Mouse (Mus musculus): Measurements from ENCODE around the gene Pla2g4b. TPM values are rescaled to one million over a fixed set of nuclear protein-coding genes. Genes with fewer than 3 reads are reported as not detected.

Gene Pla2g4b
- polyA plus RNA-seq, 1 experiment from 2014 or later = 1.9 TPM

DNA sequence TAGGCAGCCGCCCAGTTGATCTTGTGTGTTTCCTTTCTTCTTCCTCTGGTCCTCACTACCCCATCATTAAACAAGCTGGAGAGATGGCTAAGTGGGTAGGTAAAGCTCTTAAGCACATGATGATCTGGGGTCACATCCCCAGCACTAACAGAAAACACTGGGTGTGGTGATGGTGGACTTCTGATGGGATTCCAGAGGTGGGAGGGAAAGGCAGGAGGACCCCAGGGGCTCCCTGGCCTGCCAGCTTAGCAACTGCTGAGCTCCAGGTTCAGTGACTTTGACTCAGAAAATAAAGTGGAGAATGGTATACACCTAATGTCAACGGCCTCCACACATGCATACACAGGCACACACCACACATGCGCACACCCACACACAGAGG is 5.3 kb upstream of the Pla2g4b start:
- Histone ChIP-seq H3K27ac (replicated peaks; ENCODE audit: low read depth, low read length) (peak overlapping the region; percentile 1; the same call in 1 of the 2 replicates), H3K4me2 (ENCODE audit: low read depth, severe bottlenecking) (peak overlapping the region; percentile 75), H3K27me3 (ENCODE audit: control insufficient read depth, insufficient read depth, low read length) (no peaks in the 10 kb centered on the region), H3K9me3 (ENCODE audit: control insufficient read depth, low read length) (no peaks in the 10 kb centered on the region), H3K4me1 (ENCODE audit: control insufficient read depth, insufficient read depth, low read length) (no peaks in the 10 kb centered on the region), H3K36me3 (ENCODE audit: control insufficient read depth, insufficient read depth, low read length) (peaks cover 9% of the 10 kb centered on the region; the same call in 1 of the 2 replicates), H3K4me3 (ENCODE audit: low read depth, low read length) (peak overlapping the region; percentile 47), H3K9ac (ENCODE audit: low read length) (peak overlapping the region; percentile 64)
- 49% methylated on average over 3 of the region's 3 CpGs for WGBS
- DNase-seq (ENCODE audit: low spot score) (peak; percentile 32), ATAC-seq (ENCODE audit: insufficient number of reproducible peaks, low FRiP score, low TSS enrichment, low read depth) (no peak)

DNA sequence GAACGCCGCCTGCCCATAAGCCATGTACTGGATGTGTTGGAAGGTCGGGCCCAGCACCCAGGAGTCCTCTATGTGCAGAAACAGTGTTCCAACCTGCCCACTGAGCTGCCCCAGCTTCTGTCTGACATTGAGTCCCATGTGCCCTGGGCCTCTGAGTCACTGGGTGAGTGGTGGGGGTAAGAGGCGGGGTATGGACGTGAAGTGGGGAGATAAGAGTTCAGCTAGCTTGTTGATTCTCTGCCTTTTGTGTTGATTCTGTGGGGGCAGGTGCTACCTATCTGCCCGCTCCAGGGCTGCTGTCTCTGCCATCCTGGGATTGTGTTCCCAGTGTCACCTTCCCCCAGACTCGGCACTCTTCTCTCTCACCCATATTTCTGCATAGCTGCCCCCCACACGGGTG is 2.8 kb upstream of the Pla2g4b start:
- Histone ChIP-seq H3K4me1 (ENCODE audit: control insufficient read depth, insufficient read depth, low read length) (no peaks in the 10 kb centered on the region), H3K36me3 (ENCODE audit: control insufficient read depth, insufficient read depth, low read length) (peaks cover 9% of the 10 kb centered on the region; the same call in 1 of the 2 replicates), H3K4me3 (ENCODE audit: low read depth, low read length) (no peak overlapping the region), H3K9ac (ENCODE audit: low read length) (no peak overlapping the region), H3K27me3 (ENCODE audit: control insufficient read depth, insufficient read depth, low read length) (no peaks in the 10 kb centered on the region), H3K9me3 (ENCODE audit: control insufficient read depth, low read length) (no peaks in the 10 kb centered on the region), H3K27ac (replicated peaks; ENCODE audit: low read depth, low read length) (no peak overlapping the region), H3K4me2 (ENCODE audit: low read depth, severe bottlenecking) (no peak overlapping the region)
- no peak for ATAC-seq (ENCODE audit: insufficient number of reproducible peaks, low FRiP score, low TSS enrichment, low read depth)
- no peak for DNase-seq (ENCODE audit: low spot score)
- WGBS = 95% methylated on average over 8 of the region's 8 CpGs

DNA sequence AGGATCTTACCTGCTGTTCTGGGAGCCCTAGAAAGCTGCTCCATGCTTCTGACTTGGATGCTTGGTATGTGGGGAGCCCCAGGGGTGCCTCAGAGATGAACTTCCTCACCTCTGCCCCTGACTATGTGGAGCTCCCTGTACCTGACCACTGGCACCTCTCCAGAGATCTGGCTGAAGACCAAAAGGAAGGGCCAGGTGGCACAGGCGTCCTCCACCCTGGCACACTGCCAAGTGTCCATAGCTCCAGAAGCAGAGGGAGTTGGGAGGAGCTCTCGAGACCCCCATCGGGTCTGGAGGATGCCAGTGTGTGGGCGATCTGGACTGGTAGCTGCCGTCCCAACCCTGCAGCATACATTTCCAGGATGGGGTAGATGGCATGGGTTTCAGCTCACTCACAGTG is 509 bp downstream of the Pla2g4b start:
- H3K27me3 ChIP-seq (ENCODE audit: control insufficient read depth, insufficient read depth, low read length) = no peaks in the 10 kb centered on the region
- no peak for ATAC-seq (ENCODE audit: insufficient number of reproducible peaks, low FRiP score, low TSS enrichment, low read depth)
- DNase-seq (ENCODE audit: low spot score) = no peak
- peaks cover 14% of the 10 kb centered on the region; the same call in 1 of the 2 replicates for H3K36me3 ChIP-seq (ENCODE audit: control insufficient read depth, insufficient read depth, low read length)
- no peaks in the 10 kb centered on the region for H3K9me3 ChIP-seq (ENCODE audit: control insufficient read depth, low read length)
- WGBS = 86% methylated on average over 5 of the region's 5 CpGs
- no peak overlapping the region for H3K4me2 ChIP-seq (ENCODE audit: low read depth, severe bottlenecking)
- H3K27ac ChIP-seq (replicated peaks; ENCODE audit: low read depth, low read length) = no peak overlapping the region
- H3K9ac ChIP-seq (ENCODE audit: low read length) = no peak overlapping the region
- no peaks in the 10 kb centered on the region for H3K4me1 ChIP-seq (ENCODE audit: control insufficient read depth, insufficient read depth, low read length)
- H3K4me3 ChIP-seq (ENCODE audit: low read depth, low read length) = no peak overlapping the region

DNA sequence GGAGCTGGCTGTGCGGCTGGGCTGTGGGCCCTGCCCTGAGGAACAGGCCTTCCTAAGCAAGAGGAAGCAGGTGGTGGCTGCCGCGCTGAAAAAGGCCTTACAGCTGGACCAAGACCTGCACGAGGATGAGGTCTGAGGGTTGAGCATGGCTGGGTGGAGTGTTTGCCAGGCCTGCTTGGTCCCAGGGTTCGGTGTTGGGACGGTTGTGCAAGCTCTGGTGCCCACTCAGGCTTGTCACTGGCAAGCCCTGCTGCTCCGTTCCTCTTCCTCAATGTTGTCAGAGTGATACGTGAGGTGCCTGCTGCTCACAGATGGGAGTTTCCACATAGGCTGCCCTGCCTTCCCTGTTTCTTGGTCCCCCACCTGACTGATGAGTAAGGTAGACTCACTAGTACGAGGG is 4.5 kb downstream of the Pla2g4b start:
- no peak overlapping the region for H3K9ac ChIP-seq (ENCODE audit: low read length)
- no peaks in the 10 kb centered on the region for H3K27me3 ChIP-seq (ENCODE audit: control insufficient read depth, insufficient read depth, low read length)
- H3K36me3 ChIP-seq (ENCODE audit: control insufficient read depth, insufficient read depth, low read length) = peaks cover 19% of the 10 kb centered on the region
- H3K27ac ChIP-seq (replicated peaks; ENCODE audit: low read depth, low read length) = no peak overlapping the region
- WGBS = 89% methylated on average over 9 of the region's 9 CpGs
- no peaks in the 10 kb centered on the region for H3K9me3 ChIP-seq (ENCODE audit: control insufficient read depth, low read length)
- no peak overlapping the region for H3K4me2 ChIP-seq (ENCODE audit: low read depth, severe bottlenecking)
- no peak overlapping the region for H3K4me3 ChIP-seq (ENCODE audit: low read depth, low read length)
- DNase-seq (ENCODE audit: low spot score) = no peak
- no peak for ATAC-seq (ENCODE audit: insufficient number of reproducible peaks, low FRiP score, low TSS enrichment, low read depth)
- H3K4me1 ChIP-seq (ENCODE audit: control insufficient read depth, insufficient read depth, low read length) = no peaks in the 10 kb centered on the region

DNA sequence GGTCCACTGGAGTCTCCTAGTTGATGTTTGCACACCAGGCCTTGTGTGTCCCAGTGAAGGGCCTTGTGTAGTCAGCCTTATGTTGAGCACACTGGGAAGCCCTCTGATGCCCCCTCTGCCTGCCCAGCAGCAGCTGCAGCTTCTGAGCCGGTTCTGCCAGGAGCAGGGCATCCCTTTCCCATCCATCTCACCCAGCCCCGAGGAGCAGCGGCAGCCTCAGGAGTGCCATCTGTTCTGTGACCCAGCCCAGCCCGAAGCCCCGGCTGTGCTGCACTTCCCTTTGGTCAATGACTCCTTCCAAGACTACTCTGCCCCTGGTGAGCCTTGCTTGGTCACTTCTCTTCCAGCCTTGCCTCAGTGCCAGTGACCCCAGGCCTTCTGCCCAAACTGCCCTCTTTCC is 7.8 kb downstream of the Pla2g4b start:
- WGBS = 84% methylated on average over 5 of the region's 5 CpGs
- no peaks in the 10 kb centered on the region for H3K27me3 ChIP-seq (ENCODE audit: control insufficient read depth, insufficient read depth, low read length)

DNA sequence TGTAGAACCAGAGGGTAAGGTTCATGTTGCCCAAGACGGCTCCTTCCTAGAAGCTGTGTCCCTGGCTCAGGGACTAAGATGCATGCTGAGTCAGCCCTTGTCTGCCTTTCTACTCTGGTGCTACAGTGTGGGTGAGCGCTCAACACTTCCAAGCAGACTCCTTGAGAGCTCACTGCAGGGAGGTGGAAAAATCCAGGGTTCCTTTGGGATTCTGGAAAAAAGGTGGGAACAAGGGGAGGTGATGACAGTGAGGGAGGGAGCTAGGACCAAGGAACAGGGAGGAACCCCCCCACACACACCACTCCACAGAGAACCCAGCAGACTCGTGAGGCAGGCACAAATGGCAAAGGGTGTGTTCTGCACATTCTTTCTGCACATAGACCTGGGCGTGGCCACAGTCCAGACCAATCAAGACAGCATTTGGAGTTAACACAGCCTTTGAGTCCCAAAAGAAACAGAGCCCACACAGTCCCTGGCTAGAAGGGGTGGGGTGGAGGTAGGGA is 10.9 kb downstream of the Pla2g4b start:
- peak; percentile 38 for DNase-seq (ENCODE audit: low spot score)
- 0 out of 2 replicates have a peak, but pooled peaks have one; percentile 41 for ATAC-seq (ENCODE audit: insufficient number of reproducible peaks, low FRiP score, low TSS enrichment, low read depth)
- Histone ChIP-seq H3K36me3 (ENCODE audit: control insufficient read depth, insufficient read depth, low read length) (peaks cover 14% of the 10 kb centered on the region), H3K9ac (ENCODE audit: low read length) (no peak overlapping the region), H3K9me3 (ENCODE audit: control insufficient read depth, low read length) (no peaks in the 10 kb centered on the region), H3K4me1 (ENCODE audit: control insufficient read depth, insufficient read depth, low read length) (no peaks in the 10 kb centered on the region), H3K27me3 (ENCODE audit: control insufficient read depth, insufficient read depth, low read length) (no peaks in the 10 kb centered on the region), H3K4me2 (ENCODE audit: low read depth, severe bottlenecking) (no peak overlapping the region), H3K27ac (replicated peaks; ENCODE audit: low read depth, low read length) (no peak overlapping the region), H3K4me3 (ENCODE audit: low read depth, low read length) (no peak overlapping the region)
- 55% methylated on average over 4 of the region's 4 CpGs for WGBS

More for the DNA sequence above, 7.8 kb downstream of the Pla2g4b start:
- Histone ChIP-seq H3K4me3 (ENCODE audit: low read depth, low read length) (no peak overlapping the region), H3K36me3 (ENCODE audit: control insufficient read depth, insufficient read depth, low read length) (peaks cover 14% of the 10 kb centered on the region), H3K9me3 (ENCODE audit: control insufficient read depth, low read length) (no peaks in the 10 kb centered on the region), H3K4me2 (ENCODE audit: low read depth, severe bottlenecking) (no peak overlapping the region), H3K9ac (ENCODE audit: low read length) (no peak overlapping the region), H3K27ac (replicated peaks; ENCODE audit: low read depth, low read length) (no peak overlapping the region), H3K4me1 (ENCODE audit: control insufficient read depth, insufficient read depth, low read length) (no peaks in the 10 kb centered on the region)
- ATAC-seq (ENCODE audit: insufficient number of reproducible peaks, low FRiP score, low TSS enrichment, low read depth) (no peak), DNase-seq (ENCODE audit: low spot score) (no peak)

DNA sequence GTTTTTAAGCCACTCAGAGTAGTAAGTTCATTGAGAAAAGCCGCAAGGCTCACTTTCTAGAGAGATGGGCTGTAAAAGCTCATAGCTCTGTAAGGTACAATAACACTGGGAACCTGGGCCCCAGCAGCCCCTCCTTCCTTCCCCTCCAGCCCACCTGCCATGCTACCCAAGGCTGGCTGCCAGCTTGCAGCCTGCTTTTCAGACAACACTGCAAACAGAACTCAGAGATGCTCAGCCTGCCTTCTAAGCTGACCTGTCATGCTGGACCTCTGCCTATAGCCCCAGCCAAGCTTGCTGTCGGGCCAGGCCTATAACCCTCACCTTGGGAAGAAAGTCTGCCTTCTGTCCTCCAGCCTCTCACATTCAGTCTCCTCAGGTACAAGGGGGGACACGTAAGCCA is 11.5 kb downstream of the Pla2g4b start:
- no peak overlapping the region for H3K4me2 ChIP-seq (ENCODE audit: low read depth, severe bottlenecking)
- WGBS = 82% methylated on average over 3 of the region's 3 CpGs
- peaks cover 14% of the 10 kb centered on the region for H3K36me3 ChIP-seq (ENCODE audit: control insufficient read depth, insufficient read depth, low read length)
- H3K27me3 ChIP-seq (ENCODE audit: control insufficient read depth, insufficient read depth, low read length) = no peaks in the 10 kb centered on the region
- no peaks in the 10 kb centered on the region for H3K4me1 ChIP-seq (ENCODE audit: control insufficient read depth, insufficient read depth, low read length)
- H3K27ac ChIP-seq (replicated peaks; ENCODE audit: low read depth, low read length) = no peak overlapping the region
- no peaks in the 10 kb centered on the region for H3K9me3 ChIP-seq (ENCODE audit: control insufficient read depth, low read length)
- H3K4me3 ChIP-seq (ENCODE audit: low read depth, low read length) = no peak overlapping the region
- ATAC-seq (ENCODE audit: insufficient number of reproducible peaks, low FRiP score, low TSS enrichment, low read depth) (no peak), DNase-seq (ENCODE audit: low spot score) (no peak)
- H3K9ac ChIP-seq (ENCODE audit: low read length) = no peak overlapping the region

DNA sequence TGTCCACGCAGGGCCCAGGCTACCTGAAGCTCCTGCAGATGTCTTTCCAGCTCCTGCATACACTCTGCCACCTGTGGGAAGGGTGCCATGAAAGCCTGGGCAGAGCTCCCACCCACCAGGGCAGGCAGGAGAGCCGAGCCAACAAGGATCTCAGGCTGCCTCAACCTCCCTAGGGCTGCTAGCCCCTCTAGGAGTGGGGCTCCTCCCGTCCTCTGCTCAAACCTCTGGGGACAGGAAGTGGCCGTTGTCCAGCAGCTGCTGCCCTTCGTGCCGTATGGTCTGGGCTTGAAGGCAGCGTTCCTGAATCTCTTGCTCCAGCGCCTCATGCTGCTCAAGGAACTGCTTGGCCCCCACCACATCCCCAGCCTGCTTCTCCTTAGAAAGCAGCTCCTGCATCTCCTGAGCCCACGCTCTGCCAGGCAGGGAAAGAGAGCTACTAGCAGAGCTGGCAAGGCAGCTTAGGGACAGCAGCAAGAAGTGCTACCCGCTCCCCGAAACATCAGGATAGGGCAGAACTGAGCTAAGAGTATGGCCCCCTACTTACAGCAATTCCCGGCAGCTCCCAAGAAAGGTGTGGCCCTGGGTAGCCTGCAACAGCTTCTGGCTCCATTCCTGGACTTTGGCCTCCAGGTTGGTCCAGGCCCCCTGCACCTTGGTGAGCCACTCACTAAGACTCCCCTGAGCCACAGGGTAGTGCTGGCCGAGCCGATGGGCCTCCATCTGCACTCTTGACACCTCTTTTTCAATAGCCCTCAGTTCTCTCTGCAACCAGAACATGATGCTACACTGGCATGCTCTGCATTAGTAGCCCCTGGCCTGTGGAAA is 13.5 kb downstream of the Pla2g4b start:
- Histone ChIP-seq H3K4me2 (ENCODE audit: low read depth, severe bottlenecking) (no peak overlapping the region), H3K4me3 (ENCODE audit: low read depth, low read length) (no peak overlapping the region), H3K9me3 (ENCODE audit: control insufficient read depth, low read length) (no peaks in the 10 kb centered on the region), H3K4me1 (ENCODE audit: control insufficient read depth, insufficient read depth, low read length) (no peaks in the 10 kb centered on the region), H3K9ac (ENCODE audit: low read length) (no peak overlapping the region), H3K36me3 (ENCODE audit: control insufficient read depth, insufficient read depth, low read length) (peaks cover 2% of the 10 kb centered on the region; the same call in 1 of the 2 replicates), H3K27ac (replicated peaks; ENCODE audit: low read depth, low read length) (no peak overlapping the region), H3K27me3 (ENCODE audit: control insufficient read depth, insufficient read depth, low read length) (no peaks in the 10 kb centered on the region)
- ATAC-seq (ENCODE audit: insufficient number of reproducible peaks, low FRiP score, low TSS enrichment, low read depth) (no peak), DNase-seq (ENCODE audit: low spot score) (no peak)
- WGBS = 64% methylated on average over 14 of the region's 14 CpGs
